Mouse (Mus musculus): ENCODE data around the gene Oaf.

The Oaf gene

GRCm38 (mm10) chr9:43221643-43222428, 17.9 kb downstream of the Oaf start:
- peak; percentile 54 to 72 for DNase-seq

- DNase-seq, result peak in 1 of 2 experiments; percentile 10
Measured at GRCm38 (mm10) chr9:43210771-43211450, 28.8 kb downstream of the Oaf start.

- DNase-seq, result no peak
Measured at GRCm38 (mm10) chr9:43210190-43210682, 29.5 kb downstream of the Oaf start, which contains the start of gene Pou2f3. Gene Pou2f3 (minus strand): TSS chr9:43210369.

- DNase-seq, result no peak
Measured at GRCm38 (mm10) chr9:43206022-43206390, 33.7 kb downstream of the Oaf start.

- DNase-seq, result no peak
Measured at GRCm38 (mm10) chr9:43205343-43206021, 34.2 kb downstream of the Oaf start.

- no peak for DNase-seq
Measured at GRCm38 (mm10) chr9:43200212-43200611, 39.5 kb downstream of the Oaf start.

GRCm38 (mm10) chr9:43194001-43194400, 45.7 kb downstream of the Oaf start:
- no peak for DNase-seq

GRCm38 (mm10) chr9:43191561-43191960, 48.1 kb downstream of the Oaf start:
- DNase-seq, result no peak

- no peak for DNase-seq
Measured at GRCm38 (mm10) chr9:43189021-43189356, 50.7 kb downstream of the Oaf start.

- DNase-seq, result no peak
Measured at GRCm38 (mm10) chr9:43188309-43189020, 51.2 kb downstream of the Oaf start.

- no peak for DNase-seq
Measured at GRCm38 (mm10) chr9:43179614-43180013, 60.1 kb downstream of the Oaf start.

- no peak for DNase-seq
Measured at GRCm38 (mm10) chr9:43178172-43178571, 61.5 kb downstream of the Oaf start.
